Mouse (Mus musculus): ENCODE data around the gene Actl7a. TPM values are rescaled to one million over a fixed set of nuclear protein-coding genes. Genes with fewer than 3 reads are reported as not detected.

The Actl7a gene
- polyA plus RNA-seq, 2 experiments, result not detected

- no peak overlapping the region for H3K4me3 ChIP-seq (replicated peaks; ENCODE audit: low read length)
- no peak overlapping the region for H3K27ac ChIP-seq (replicated peaks; ENCODE audit: low read depth, low read length)
- H3K4me2 ChIP-seq (replicated peaks; ENCODE audit: low read depth, low read length, severe bottlenecking), result no peak overlapping the region
- H3K27me3 ChIP-seq (ENCODE audit: control insufficient read depth, insufficient read depth, low read length), result no peaks in the 10 kb centered on the region
- no peaks in the 10 kb centered on the region for H3K4me1 ChIP-seq (ENCODE audit: control insufficient read depth, insufficient read depth, low read length)
- ATAC-seq (ENCODE audit: low FRiP score, low read depth) (no peak), DNase-seq (ENCODE audit: low spot score) (peak; percentile 9)
- 47% methylated on average over 1 of the region's 1 CpGs for WGBS
- H3K9ac ChIP-seq (ENCODE audit: low read depth, low read length, severe bottlenecking), result no peak overlapping the region
- H3K9me3 ChIP-seq (ENCODE audit: control insufficient read depth, low read length), result no peaks in the 10 kb centered on the region
- no peak for TF ChIP-seq POLR2A (IDR thresholded peaks at IDR 0.05; ENCODE audit: borderline replicate concordance, extremely low read depth, insufficient read depth, insufficient read length)
- H3K36me3 ChIP-seq (ENCODE audit: control insufficient read depth, insufficient read depth, low read length), result peaks cover 88% of the 10 kb centered on the region
Observed at GRCm38 (mm10) chr4:56791373-56791772, 48.2 kb downstream of the Actl7a start.

Other genes with a start within 250 kb of the Actl7a start
- gene Gm26657, start 3.3 kb upstream of the Actl7a start, polyA plus RNA-seq (2012; rRNA removed), result not detected in 2 replicates
- not detected in 2 replicates for gene Gm26657, start 3.3 kb upstream of the Actl7a start, polyA plus RNA-seq (2014; fragmentation: Nextera tagmentation; extraction: Ambion mirVana)
- 0.06 and 0.19 TPM in 2 replicates for gene Actl7b, start 2.0 kb upstream of the Actl7a start, polyA plus RNA-seq (2012; rRNA removed)
- gene Actl7b, start 2.0 kb upstream of the Actl7a start, polyA plus RNA-seq (2014; fragmentation: Nextera tagmentation; extraction: Ambion mirVana), result not detected in 2 replicates
- 60.8 and 65.1 TPM in 2 replicates for gene Elp1, start 58.9 kb downstream of the Actl7a start, polyA plus RNA-seq (2012; rRNA removed)
- gene Elp1, start 58.9 kb downstream of the Actl7a start, polyA plus RNA-seq (2014; fragmentation: Nextera tagmentation; extraction: Ambion mirVana), result 72.3 and 84.0 TPM in 2 replicates
- gene Fam206a, start 58.9 kb downstream of the Actl7a start, polyA plus RNA-seq (2012; rRNA removed), result 12.7 and 13.7 TPM in 2 replicates
- gene Fam206a, start 58.9 kb downstream of the Actl7a start, polyA plus RNA-seq (2014; fragmentation: Nextera tagmentation; extraction: Ambion mirVana), result 18.5 and 19.4 TPM in 2 replicates
- gene Ctnnal1, start 121.8 kb downstream of the Actl7a start, polyA plus RNA-seq (2012; rRNA removed), result 21.0 and 25.8 TPM in 2 replicates
- gene Ctnnal1, start 121.8 kb downstream of the Actl7a start, polyA plus RNA-seq (2014; fragmentation: Nextera tagmentation; extraction: Ambion mirVana), result 28.4 and 29.5 TPM in 2 replicates
- gene Tmem245, start 204.0 kb downstream of the Actl7a start, polyA plus RNA-seq (2012; rRNA removed), result 11.9 and 14.8 TPM in 2 replicates
- 9.0 and 10.0 TPM in 2 replicates for gene Tmem245, start 204.0 kb downstream of the Actl7a start, polyA plus RNA-seq (2014; fragmentation: Nextera tagmentation; extraction: Ambion mirVana)
- gene Frrs1l, start 247.0 kb downstream of the Actl7a start, polyA plus RNA-seq (2012; rRNA removed), result 2.3 and 2.5 TPM in 2 replicates
- gene Frrs1l, start 247.0 kb downstream of the Actl7a start, polyA plus RNA-seq (2014; fragmentation: Nextera tagmentation; extraction: Ambion mirVana), result 4.1 and 4.3 TPM in 2 replicates